Mouse (Mus musculus) cerebellum, postnatal 36 days (tissue): ENCODE measurements around the gene Ell.

ENCODE experiments used
- DNase-seq, 2 experiments: peaks; one replicate each; pipeline ENCODE4 v3.0.0; 2021 to 2022; ENCODE audit warnings: mixed read lengths in 2 of 2

The Ell gene

GRCm38 (mm10) chr8:70538633-70539076 lies 602 bp upstream of the Ell start:
- peak; percentile 99 for DNase-seq

DNA sequence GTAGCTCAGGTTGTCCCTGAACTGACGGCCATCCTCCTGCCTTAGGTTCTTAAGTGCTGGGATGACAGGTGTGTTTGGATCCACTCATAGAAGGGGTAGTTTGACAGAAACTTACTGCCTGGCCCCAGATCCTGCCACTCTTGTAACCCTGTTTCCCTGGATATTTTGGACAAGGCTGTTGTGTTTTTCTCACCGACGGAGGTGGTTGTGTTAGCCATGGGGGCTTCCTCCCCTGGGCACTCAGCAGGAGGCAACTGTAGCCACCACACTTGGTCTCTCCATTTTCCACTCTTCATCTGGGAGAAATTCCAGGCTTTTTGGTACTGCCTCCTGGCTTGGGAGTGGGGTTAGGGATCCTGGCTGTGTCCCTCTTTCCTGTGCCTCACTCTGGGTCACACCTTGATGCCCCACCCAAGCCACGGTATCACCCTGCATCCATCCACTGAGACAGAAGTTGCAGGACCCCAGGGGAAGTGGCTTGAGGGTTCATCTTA lies 803 bp downstream of the Ell start:
- DNase-seq: no peak

DNA sequence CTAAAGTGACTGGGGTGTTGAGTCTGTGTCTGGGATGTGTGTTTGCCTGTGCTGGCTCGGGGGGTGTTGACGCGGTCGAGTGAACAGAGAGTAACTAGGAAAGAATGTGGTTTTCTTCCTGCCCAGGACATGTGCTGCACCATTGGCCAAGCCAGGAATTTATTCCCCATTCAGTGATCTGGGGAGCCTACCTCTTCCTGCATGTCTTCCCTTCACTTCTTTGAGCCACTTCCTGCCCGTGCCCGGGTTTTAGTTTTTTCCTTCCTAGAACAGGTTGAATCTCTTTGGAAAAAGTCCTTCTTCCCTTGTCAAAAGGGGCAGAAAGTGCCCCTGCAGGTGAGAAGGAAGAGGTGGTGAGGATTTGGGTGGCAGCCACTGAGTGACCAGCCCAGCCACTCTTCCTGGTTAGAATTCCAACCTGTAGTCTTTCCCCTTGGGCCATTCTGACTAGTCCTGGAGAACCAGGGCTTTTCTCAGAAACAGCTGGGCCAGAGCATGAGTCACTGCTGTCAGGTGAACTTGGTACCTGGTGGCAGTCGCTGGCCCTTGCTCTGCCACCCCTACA lies 1.3 kb downstream of the Ell start:
- DNase-seq: no peak

- DNase-seq: no peak
Measured at GRCm38 (mm10) chr8:70541081-70541480, 1.8 kb downstream of the Ell start.

GRCm38 (mm10) chr8:70544200-70544687 lies 5.0 kb downstream of the Ell start:
- no peak for DNase-seq

DNA sequence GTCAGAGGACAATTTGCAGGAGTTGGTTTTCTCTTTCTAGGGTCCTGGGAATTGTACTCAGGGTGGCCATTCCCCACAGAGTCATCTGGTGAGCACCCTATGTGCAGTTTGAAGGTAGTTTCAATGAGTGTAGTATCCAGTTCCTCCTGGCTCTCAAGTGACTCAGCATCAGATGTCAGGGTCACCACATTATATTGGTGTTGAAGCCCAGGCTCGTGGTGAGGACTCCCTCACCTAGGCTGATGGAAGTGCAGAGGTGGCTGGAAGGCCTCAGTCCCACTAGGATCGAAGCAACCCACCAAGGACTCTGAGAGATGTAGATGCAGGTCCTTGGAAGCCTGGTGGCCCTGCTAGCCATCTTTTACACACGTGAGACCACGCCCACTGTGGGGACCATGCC lies 7.2 kb downstream of the Ell start:
- no peak for DNase-seq

DNA sequence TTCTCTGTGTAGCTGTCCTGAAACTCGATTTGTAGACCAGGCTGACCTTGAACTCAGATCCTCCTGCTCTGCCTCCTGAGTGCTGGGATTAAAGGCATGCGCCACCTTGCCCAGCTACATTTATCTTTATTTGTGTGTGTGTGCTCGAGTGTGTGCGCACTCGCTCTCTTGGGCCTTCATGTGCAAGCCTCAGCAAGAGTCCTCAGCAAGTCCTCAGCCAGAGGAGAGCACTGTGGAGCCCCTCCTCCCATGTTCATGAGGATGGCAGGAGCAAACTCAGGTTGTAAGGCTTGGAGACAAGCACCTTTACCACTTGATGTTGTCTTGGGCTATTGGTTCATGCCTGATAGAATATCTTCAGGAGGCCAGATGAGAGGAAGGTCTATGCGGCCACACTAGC lies 8.5 kb downstream of the Ell start:
- no peak for DNase-seq

GRCm38 (mm10) chr8:70549412-70550184 lies 10.3 kb downstream of the Ell start:
- DNase-seq: no peak

DNA sequence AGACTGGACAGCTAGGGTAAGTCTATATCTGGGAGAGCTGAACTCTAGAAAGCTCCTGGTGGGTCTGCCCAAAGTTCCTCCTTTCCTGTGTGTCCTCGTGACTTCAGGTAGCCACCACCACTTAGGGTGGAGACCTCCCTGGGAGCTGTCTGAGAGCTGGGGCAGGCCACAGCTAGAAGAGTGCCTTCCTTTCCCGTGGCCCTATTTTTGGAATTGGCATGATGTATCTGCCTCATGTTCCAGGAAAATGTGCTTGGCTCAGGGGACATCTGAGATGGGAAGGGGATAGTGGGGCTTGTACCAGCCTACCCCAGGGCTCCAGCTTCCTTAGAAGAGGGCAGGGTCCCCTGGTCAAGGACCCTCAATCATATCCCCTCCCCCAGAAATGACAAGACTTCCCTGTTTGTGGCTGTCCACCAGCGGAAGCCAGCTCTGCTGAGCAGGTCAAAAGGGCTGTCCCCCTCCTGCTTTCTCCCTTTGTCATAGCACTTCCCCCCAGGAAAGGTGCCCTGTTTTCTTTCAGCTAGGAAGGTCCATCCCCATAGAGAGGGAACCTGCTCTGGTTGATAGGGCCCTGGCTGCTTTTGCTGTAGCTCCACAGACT lies 12.4 kb downstream of the Ell start:
- peak in 1 of 2 experiments; percentile 33 for DNase-seq

- DNase-seq: no peak
Measured at GRCm38 (mm10) chr8:70552836-70553235, 13.6 kb downstream of the Ell start.

GRCm38 (mm10) chr8:70553740-70554139 lies 14.5 kb downstream of the Ell start:
- peak; percentile 73 to 77 for DNase-seq

DNA sequence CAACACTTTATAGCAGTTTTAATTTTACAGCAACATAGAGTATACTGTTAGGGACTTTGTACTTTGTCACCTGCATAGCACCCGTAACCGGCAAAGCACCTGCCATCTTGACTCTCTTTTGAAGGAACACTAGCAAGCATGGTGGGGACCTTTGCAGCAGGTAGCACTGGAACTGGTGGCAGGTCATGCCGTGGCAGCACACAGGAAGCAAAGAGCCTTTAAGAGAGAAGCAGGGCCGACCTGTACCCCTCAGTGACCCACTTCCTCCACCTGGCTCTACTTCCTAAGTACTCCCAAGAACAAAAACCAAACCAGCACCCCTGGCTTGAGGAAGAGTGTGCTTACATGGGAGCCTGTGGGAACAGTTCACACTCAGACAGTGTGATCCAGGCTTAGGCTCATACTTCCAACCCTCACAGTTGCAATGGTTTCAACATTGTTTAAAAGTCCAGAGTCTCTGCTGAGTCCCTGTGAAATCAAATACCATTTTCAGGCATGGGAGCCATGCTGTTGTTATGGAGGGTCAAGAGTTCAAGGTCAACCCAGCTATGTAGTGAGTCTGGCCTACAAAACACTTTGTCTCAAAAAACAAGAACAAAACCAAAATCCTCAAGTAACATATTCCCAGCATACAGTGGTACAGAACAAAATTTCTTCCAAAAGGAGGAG lies 16.0 kb downstream of the Ell start:
- no peak for DNase-seq

- no peak for DNase-seq
Measured at GRCm38 (mm10) chr8:70558334-70558733, 19.1 kb downstream of the Ell start.

GRCm38 (mm10) chr8:70558983-70559382 lies 19.7 kb downstream of the Ell start:
- DNase-seq: no peak

- DNase-seq: peak; percentile 51 to 60
Measured at GRCm38 (mm10) chr8:70560096-70560495, 20.8 kb downstream of the Ell start.

DNA sequence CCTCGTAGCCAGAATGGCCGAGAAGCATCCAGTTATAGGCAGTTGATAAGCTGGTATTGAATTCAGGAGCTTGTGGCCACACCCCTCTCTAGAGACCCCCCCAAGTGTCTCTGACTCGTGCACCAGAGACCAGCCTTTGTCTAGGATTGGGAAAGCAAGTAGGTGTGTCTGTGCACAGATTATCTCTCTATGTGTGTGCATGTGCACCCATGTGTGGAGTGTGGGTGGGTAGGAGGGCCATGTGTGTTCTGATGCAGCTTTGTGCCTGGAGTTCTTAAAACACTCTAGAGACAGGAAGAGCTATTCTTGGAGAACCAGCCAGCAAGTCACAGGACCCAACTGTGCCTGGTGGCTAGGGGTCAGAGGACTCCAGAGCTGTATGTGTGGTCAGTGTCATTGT lies 21.3 kb downstream of the Ell start:
- DNase-seq: no peak

DNA sequence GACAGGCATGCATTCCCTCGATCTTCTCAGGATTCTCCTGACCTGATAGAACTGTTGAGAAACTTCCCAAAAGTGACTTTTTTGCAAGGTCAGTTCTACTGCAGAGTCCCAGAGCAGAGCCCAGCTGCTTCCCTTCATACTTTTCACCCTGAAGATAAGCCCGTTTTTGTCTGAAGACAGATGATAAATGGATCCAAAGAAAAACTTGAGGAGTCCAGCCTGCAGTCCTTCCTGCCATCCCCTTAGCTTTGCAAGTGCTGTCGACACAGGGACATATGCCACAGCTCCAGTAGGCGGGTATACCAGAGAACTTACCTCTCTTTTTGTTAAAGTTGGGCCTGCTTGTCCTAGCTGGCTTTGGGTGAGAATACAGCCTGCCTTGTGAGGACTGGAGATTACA lies 22.1 kb downstream of the Ell start:
- no peak for DNase-seq

GRCm38 (mm10) chr8:70561809-70562535 lies 22.7 kb downstream of the Ell start:
- DNase-seq: no peak

DNA sequence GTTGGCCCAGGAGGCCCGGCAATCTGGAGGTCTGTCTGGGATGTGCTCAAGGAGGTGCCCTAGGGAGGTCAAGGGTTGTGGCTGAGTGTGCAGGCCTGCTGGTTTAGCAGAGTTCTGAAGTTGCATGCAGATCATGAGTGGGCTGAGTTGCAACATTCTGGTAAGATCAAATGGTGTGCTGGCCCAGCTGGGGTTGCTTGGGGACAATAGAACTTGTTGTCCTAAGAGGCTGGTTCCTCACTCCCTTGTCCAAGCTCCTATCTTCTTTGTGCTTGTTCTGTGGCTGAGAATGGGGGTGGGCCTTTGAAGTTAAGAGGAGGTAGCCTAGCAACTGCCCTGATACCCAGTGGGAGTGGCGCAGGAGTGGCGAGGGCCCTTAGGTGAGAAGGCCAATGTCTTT lies 23.5 kb downstream of the Ell start:
- no peak for DNase-seq

DNA sequence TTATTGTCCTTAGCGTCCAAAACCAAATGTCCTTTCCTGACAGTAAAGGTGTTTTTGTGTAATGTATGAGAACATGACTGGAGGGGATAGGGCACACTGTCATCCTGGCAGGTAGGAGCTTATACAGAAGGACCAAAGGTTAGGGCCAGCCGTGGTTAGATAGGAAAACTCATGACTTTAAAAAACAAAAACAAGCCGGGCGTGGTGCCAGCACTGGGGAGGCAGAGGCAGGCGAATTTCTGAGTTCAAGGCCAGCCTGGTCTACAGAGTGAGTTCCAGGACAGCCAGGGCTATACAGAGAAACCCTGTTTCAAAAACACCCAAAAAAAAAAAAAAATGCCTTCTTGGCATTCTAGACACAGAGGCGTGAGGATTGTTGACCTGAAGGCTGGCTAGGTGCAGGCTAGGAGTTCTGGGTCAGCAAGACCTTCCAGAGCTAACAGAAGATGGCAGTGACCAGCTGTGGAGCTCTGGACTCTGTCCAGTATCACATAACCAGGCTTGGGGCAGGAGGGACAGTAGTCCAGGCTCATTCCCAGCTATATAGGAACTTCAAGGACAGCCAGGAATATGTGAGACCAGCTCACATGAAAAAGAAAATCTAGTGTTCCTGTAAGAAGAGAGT lies 24.6 kb downstream of the Ell start:
- DNase-seq: no peak

DNA sequence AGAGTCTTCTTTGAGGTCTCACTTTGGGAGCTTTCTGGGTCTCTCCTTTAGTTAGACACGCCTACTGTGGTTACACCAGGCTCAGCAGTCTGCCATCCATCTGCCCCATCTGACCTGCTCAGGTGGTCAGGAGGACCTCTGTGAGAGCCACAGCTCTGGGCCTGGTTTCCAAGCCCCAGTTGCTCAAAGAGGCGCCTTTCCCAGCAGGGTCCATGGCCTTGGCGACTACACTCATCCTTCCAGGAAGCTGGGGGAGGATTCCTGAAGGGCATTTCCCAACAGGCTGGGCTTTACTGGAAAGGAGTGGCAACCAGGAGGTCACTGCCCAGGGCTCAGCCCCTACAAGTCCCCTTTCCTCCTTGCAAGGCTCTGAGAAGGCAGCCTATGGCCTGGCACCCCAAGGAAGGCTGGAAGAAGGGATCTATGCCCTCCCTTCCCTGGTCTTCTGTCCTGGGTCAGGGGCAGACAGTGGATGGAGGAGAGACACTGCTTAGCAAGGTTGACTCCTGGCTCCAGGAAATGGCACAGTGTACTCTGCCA lies 25.5 kb downstream of the Ell start:
- DNase-seq: no peak

DNA sequence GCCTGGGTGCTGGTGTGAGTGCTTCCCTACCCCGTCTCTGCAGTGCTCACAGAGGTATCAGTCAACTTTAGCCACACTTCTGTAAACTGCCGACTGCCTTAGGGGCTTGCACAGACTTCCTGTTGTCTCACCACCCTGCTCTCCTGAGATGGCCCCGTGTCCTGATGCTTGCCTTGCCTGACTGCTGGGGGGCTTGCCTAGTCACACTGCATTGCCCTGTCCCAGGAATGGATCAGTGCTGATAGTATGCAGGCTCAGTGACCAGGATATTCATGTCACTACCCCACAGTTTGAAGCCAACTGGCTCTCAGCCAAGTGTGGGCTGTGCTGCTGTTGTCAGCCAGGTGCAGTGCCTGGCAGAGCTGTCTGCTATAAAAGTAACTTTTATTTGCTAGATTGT lies 26.3 kb downstream of the Ell start:
- DNase-seq: no peak
